Mouse (Mus musculus): ENCODE results near the gene 2010003K11Rik. TPM values are rescaled to one million over a fixed set of nuclear protein-coding genes. Genes with fewer than 3 reads are reported as not detected.

2010003K11Rik gene
- polyA plus RNA-seq, 1 experiment from 2014 or later = not detected

GRCm38 (mm10) chr19:4447445-4447844, 50.9 kb downstream of the 2010003K11Rik start:
- no peak for ATAC-seq (ENCODE audit: insufficient number of reproducible peaks, low FRiP score, low TSS enrichment, low read depth)
- DNase-seq (ENCODE audit: low spot score) = no peak
- Histone ChIP-seq H3K27ac (replicated peaks; ENCODE audit: low read depth, low read length) (no peak overlapping the region), H3K4me1 (ENCODE audit: control insufficient read depth, insufficient read depth, low read length) (0 out of 2 replicates have a peak, but pooled peaks cover 2% of the 10 kb centered on the region), H3K4me2 (ENCODE audit: low read depth, severe bottlenecking) (no peak overlapping the region), H3K27me3 (ENCODE audit: control insufficient read depth, insufficient read depth, low read length) (no peaks in the 10 kb centered on the region), H3K4me3 (ENCODE audit: low read depth, low read length) (no peak overlapping the region), H3K9me3 (ENCODE audit: control insufficient read depth, low read length) (no peaks in the 10 kb centered on the region), H3K9ac (ENCODE audit: low read length) (no peak overlapping the region), H3K36me3 (ENCODE audit: control insufficient read depth, insufficient read depth, low read length) (no peaks in the 10 kb centered on the region)
- WGBS = 82% methylated on average over 9 of the region's 9 CpGs

Other genes with a start within 250 kb of the 2010003K11Rik start
- 4.2 and 4.4 TPM in 2 replicates for gene Ssh3, start 229.4 kb downstream of the 2010003K11Rik start, polyA plus RNA-seq (2014; fragmentation: Nextera tagmentation; extraction: Ambion mirVana)
- 5.6 and 7.5 TPM in 2 replicates for gene Ankrd13d, start 215.4 kb downstream of the 2010003K11Rik start, polyA plus RNA-seq (2014; fragmentation: Nextera tagmentation; extraction: Ambion mirVana)
- gene Grk2, start 192.4 kb downstream of the 2010003K11Rik start, polyA plus RNA-seq (2014; fragmentation: Nextera tagmentation; extraction: Ambion mirVana) = 15.4 and 16.6 TPM in 2 replicates
- gene Kdm2a, start 100.3 kb downstream of the 2010003K11Rik start, polyA plus RNA-seq (2014; fragmentation: Nextera tagmentation; extraction: Ambion mirVana) = 61.0 and 69.3 TPM in 2 replicates
- gene Rhod, start 59.2 kb downstream of the 2010003K11Rik start, polyA plus RNA-seq (2014; fragmentation: Nextera tagmentation; extraction: Ambion mirVana) = 37.3 and 39.0 TPM in 2 replicates
- 0.09 and 0.49 TPM in 2 replicates for gene Syt12, start 21.1 kb downstream of the 2010003K11Rik start, polyA plus RNA-seq (2014; fragmentation: Nextera tagmentation; extraction: Ambion mirVana)
- 12.4 and 14.0 TPM in 2 replicates for gene Pcx, start 11.9 kb upstream of the 2010003K11Rik start, polyA plus RNA-seq (2014; fragmentation: Nextera tagmentation; extraction: Ambion mirVana)
- gene Lrfn4, start 117.1 kb upstream of the 2010003K11Rik start, polyA plus RNA-seq (2014; fragmentation: Nextera tagmentation; extraction: Ambion mirVana) = 8.9 and 9.1 TPM in 2 replicates
- 68.5 and 75.2 TPM in 2 replicates for gene Rce1, start 127.1 kb upstream of the 2010003K11Rik start, polyA plus RNA-seq (2014; fragmentation: Nextera tagmentation; extraction: Ambion mirVana)
- gene Gm960, start 200.1 kb upstream of the 2010003K11Rik start, polyA plus RNA-seq (2014; fragmentation: Nextera tagmentation; extraction: Ambion mirVana) = 2.9 and 5.0 TPM in 2 replicates
- 2.1 and 2.5 TPM in 2 replicates for gene Sptbn2, start 212.6 kb upstream of the 2010003K11Rik start, polyA plus RNA-seq (2014; fragmentation: Nextera tagmentation; extraction: Ambion mirVana)